Mouse (Mus musculus) CD4-positive helper T cell, adult 2 months (primary cell): ENCODE measurements at regions not wholly inside any gene's neighbourhood (a gene's known extent, or its start where the extent isn't known, plus 50 kb on each side); places are given as distances from the start of the nearest gene placed in this dataset.
"Not testable (repeated sequence)": the region's sequence is repeated elsewhere in the genome, so short reads cannot be mapped to it uniquely, and the experiment has no call there.

Experiments
- DNase-seq: peaks from one replicate; pipeline ENCODE4 v3.0.0-alpha.2; 2012; ENCODE audit warnings: low read depth, missing footprints, low spot score

GRCm38 (mm10) chr17:66206074-66206473, 82.8 kb downstream of the Ddx11 start:
- DNase-seq: no peak

- DNase-seq: not testable (repeated sequence)
Measured at GRCm38 (mm10) chr17:66207653-66208497, 84.6 kb downstream of the Ddx11 start.

GRCm38 (mm10) chr17:66208803-66209515, 85.6 kb downstream of the Ddx11 start:
- not testable (repeated sequence) for DNase-seq

GRCm38 (mm10) chr17:66211561-66211960, 88.2 kb downstream of the Ddx11 start:
- DNase-seq: no peak

- DNase-seq: no peak
Measured at GRCm38 (mm10) chr17:66212616-66213015, 89.3 kb downstream of the Ddx11 start.

GRCm38 (mm10) chr17:66218321-66218720, 95.0 kb downstream of the Ddx11 start:
- DNase-seq: no peak

GRCm38 (mm10) chr17:66219669-66220435, 96.5 kb downstream of the Ddx11 start:
- DNase-seq: no peak

GRCm38 (mm10) chr17:66221256-66221655, 97.9 kb downstream of the Ddx11 start:
- DNase-seq: peak; percentile 37

- DNase-seq: no peak
Measured at GRCm38 (mm10) chr17:66223711-66224110, 100.4 kb downstream of the Ddx11 start.

- no peak for DNase-seq
Measured at GRCm38 (mm10) chr17:66224241-66224640, 100.9 kb downstream of the Ddx11 start.

GRCm38 (mm10) chr17:66232391-66232790, 109.1 kb downstream of the Ddx11 start:
- no peak for DNase-seq

- no peak for DNase-seq
Measured at GRCm38 (mm10) chr17:66232891-66233421, 109.6 kb downstream of the Ddx11 start.

GRCm38 (mm10) chr17:66233451-66233951, 110.2 kb downstream of the Ddx11 start:
- no peak for DNase-seq

GRCm38 (mm10) chr17:66234432-66234831, 111.1 kb downstream of the Ddx11 start:
- no peak for DNase-seq

- peak; percentile 64 for DNase-seq
Measured at GRCm38 (mm10) chr17:66235096-66235805, 111.9 kb downstream of the Ddx11 start.

GRCm38 (mm10) chr17:66235806-66236335, 112.6 kb downstream of the Ddx11 start:
- no peak for DNase-seq

- no peak for DNase-seq
Measured at GRCm38 (mm10) chr17:66241868-66242622, 118.7 kb downstream of the Ddx11 start.

- no peak for DNase-seq
Measured at GRCm38 (mm10) chr17:66244183-66244582, 120.9 kb downstream of the Ddx11 start.

GRCm38 (mm10) chr17:66246031-66246534, 122.8 kb downstream of the Ddx11 start:
- DNase-seq: no peak

GRCm38 (mm10) chr17:66251495-66251894, 128.2 kb downstream of the Ddx11 start:
- no peak for DNase-seq
